Mouse (Mus musculus): ENCODE results near the gene Fbxw10.

Fbxw10 gene

DNA sequence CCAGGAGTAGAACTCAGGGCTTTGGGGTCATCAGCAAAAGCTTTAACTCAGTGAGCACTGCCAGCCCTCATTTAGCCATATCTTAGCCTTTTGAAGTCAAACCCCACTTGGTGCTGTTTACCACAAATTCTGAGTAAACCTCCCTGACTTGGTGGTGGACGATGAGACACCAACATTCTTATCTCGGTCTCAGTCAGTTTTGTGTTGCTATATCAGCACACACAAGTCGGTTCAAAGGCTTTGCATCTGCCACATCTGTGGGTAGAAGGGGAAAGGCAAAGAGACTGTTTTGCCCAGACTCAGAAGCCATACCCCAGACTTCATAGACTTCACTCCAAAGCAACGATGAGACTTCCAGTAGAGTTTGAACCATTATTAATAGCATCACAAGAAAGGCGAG is 2.3 kb upstream of the Fbxw10 start:
- no peak for DNase-seq (ENCODE audit: low read depth, low spot score)

DNA sequence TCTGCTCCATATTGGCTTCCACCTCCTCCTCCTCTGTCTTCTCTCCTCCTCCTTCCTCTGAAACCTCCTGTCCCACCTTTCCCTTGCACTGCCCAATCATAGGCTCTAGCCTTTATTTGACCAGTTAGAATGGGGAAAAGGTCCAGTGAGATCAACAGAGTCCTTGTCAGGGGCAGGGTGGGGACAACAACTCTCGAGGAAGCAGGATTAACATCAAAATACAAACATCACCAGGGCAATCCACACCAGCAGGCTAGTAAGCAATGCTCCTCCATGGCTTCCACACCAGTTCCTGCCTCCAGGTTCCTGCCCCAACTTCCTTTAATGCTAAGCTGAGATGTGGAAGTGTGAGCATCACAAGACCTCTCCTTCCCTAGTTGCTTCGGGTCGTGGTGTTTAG is 1.1 kb upstream of the Fbxw10 start:
- no peak for DNase-seq (ENCODE audit: low read depth, low spot score)

DNA sequence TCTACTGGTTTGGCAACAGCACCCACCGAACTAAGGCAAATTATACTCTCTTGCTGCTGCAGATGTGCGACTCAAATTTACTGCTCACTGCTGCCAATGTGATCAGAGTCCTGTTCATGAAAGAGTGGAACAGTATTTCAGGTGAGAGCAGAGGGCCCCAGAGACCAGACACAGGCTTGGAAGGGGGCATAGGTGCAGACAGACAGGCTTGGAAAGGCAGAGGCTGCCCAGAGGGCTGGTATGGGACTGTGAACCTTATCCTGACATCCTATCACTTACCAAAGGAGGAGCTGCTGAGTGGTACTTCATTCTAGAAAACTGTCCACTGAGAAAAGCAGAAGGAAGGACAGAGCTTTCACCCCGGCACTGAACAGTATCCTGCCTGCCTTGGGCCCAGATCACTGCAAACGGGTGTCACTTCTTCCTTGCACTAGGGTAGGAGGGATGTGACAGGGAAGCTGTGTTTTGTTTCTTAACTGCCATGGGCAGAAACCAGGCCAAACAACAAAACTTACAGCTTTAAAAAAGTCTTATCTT is 854 bp downstream of the Fbxw10 start:
- peak; percentile 4 for DNase-seq (ENCODE audit: low read depth, low spot score)

DNA sequence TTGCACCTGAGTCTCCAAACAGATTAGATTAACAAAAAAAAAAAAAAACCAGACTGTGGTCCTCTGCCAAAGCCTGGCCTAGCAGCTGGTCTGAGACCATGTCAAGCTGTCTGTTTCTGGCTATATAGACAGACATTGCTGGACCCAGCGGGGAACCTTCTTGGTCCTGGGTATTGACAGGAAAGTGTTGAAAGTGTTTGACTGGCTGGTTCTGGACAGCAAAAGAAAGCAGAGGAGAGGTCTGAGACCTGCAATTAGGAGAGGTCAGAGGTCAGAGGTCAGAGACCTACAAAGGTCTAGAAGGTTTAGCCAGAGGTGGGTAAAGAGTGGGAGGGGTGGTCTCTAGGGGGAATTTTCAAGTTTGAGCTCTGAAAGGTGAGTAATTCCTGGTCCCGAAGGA is 1.4 kb downstream of the Fbxw10 start:
- DNase-seq (ENCODE audit: low read depth, low spot score), result no peak

DNA sequence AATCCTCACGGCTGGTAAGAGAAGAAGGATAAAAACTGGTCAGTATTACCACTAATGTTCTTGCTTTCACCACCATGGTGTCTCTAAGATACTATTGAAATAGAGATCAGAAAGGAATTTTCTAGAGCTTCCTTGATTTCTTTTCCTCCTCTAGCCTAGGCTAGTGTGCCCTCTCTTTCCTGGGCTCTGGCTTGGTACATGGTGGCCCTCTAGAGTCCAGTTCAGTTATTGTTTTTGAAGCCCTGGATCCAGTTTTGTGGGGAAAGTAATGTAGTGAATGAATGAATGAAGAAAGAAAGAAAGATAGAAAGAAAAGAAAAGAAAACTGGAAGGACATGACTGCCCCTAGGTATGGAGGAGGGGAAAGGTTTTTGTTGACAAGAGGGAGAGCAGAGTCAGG is 4.3 kb downstream of the Fbxw10 start:
- DNase-seq (ENCODE audit: low read depth, low spot score), result no peak

DNA sequence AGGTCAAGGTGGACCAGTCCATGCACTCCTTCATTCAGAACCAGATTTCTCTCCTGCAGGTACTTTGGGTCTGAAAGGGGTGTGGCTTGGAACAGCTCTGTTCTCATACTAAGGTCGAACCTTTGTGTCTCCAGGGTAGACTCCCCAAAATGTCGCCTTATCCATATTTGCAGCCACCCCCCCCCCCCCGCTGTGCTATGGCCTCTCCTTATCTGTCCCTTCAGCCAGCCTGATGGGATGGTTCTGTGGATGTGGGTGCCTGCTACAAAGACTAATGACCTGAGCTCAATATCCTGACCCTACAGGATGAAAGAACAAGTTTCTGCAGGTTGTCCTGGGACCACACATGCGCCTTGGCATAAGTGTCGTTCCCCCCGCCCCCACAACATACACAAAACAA is 6.5 kb downstream of the Fbxw10 start:
- DNase-seq (ENCODE audit: low read depth, low spot score), result no peak

DNA sequence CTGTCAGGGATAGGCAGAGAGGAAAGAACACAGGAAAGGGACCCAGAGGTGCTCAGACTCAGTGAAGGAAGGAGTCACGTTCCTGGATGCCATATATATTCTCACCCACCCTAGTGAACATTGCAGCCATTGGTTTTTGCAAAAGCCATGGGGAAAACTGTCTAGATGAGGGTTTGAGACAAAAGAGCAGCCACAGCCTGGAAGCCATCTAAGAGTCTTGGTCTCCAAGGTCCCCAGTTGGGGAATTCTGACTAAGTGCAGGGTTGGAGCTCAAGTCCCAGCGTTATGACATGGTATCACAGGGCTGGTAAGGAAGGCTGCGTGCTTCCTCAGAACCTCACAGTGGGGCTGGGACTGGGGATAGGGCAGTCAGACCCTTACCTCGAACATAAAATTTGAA is 18.7 kb downstream of the Fbxw10 start:
- DNase-seq (ENCODE audit: low read depth, low spot score), result no peak

DNA sequence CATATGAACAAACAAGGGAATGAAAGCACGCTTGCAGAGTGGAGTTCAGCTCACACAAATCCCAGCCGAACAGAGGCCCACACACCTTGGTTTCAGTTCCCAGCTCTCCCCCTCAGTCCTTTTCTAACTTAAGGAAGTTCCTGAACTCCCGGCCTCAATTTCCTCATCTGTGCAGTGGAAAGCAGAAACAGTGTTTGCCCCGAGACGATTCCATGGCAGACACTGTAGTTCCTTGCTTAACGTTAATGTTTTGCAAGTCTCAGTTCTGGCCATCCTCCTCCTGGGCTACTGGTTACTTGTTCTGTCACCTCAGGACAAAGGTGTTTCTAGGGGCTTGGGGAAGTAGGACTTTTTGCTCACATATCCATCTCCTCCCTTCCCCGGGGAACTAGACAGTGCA is 19.8 kb downstream of the Fbxw10 start:
- DNase-seq (ENCODE audit: low read depth, low spot score), result no peak

DNA sequence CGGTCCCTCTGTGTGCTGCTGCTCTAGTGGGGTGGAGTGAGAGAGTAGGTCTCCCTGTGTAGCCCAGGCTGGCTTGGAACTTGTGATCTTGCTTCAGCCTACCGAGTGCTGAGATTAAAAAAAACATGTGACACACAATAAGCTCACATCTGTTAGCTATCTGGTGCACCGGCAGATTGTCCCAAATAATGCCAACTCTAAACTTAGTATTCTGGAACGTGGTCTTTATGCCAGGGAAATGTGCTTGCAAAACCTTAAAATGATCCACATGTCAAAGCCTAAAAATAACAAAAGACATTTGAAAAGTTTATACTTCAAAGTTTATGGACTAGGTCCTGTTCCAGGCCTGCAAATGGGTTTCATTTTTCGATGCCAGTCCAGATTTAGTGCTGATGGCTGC is 22.3 kb downstream of the Fbxw10 start:
- DNase-seq (ENCODE audit: low read depth, low spot score), result no peak

DNA sequence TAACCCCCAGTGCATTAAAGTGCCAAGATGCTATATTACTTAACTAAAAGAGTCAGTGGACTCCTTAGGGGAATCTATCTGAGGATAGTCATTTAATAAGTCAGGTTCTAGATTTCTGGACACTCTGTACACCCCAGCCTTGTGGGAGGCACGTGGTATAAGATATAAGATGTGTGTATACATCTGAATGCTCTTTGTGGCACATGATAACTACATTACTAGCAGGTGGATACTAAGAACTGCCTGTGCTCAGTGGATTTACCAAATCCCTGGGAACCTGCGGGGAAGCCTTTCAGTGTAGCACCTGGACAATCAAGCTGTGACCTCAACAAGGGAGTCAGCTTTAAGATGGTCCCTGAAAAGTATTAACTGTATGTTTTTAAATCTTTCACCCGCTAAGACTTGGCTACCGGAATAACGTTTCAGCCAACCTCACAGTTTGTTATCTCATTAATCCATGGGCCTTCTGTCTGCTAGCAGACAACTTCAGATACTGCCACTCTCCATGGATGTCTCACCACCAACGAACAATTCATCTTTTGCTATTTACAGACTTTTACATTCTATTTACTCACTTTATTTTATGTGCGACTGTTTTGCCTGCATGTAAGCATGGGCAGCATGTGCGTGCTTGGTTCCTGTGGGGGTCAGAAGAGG is 23.0 kb downstream of the Fbxw10 start:
- no peak for DNase-seq (ENCODE audit: low read depth, low spot score)

DNA sequence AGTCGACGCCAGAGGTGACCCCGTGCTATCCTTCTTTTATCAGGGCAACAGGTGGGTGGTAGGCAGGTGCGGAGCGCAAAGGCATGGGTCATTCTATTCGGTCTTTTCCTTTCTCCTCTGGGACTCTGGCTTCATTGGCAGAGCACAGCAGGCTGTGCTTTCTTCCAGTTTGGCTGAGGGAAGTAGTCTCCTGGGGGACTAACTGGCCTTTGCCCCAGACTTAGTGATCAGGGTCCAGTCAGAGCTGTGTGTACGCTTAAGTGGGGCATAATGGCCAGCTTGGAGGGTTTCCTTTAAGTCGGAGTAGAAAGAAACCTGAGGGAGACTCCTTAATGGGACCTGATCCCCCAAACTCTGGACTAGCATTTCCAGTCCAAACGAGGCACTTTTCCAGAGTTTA is 26.6 kb downstream of the Fbxw10 start:
- DNase-seq (ENCODE audit: low read depth, low spot score), result no peak

DNA sequence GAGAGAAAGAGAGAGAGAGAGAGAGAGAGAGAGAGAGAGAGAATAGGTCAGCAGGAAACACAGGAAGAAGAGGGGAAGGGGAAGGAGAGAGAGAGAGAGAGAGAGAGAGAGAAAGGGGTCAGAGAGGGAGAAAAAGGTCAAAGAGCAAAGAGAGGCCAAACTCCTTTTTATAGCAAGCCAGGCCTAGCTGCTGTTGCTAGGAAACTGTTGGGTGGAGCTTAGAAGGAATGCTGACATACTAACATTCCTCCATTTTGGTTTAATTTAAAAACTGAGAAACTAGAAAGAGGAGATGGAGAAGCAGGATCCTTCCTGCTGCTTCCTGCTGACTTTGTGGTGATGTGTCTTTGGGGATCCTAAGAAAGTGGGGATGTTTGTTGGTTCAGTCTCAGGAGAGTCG is 28.8 kb downstream of the Fbxw10 start:
- peak; percentile 26 for DNase-seq (ENCODE audit: low read depth, low spot score)

DNA sequence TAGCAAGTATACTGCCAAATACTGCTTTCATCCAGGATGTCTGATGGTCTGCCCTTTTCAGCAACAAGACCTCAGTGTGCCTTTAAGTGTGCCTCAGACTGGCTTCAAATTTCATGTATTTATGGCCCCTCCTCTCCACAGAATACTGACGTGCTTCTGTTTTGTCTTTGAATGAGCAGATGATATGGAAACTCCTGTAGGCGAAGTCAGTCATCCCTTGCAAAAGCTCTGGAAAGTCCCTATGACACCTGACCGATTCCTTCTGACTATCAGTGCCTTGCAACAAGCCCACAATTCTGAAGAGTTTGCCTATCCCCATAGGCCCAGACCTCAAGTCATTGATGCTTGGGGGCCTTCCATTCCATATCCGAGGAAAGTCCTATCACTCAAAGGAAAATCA is 29.6 kb downstream of the Fbxw10 start:
- peak; percentile 65 for DNase-seq (ENCODE audit: low read depth, low spot score)

DNA sequence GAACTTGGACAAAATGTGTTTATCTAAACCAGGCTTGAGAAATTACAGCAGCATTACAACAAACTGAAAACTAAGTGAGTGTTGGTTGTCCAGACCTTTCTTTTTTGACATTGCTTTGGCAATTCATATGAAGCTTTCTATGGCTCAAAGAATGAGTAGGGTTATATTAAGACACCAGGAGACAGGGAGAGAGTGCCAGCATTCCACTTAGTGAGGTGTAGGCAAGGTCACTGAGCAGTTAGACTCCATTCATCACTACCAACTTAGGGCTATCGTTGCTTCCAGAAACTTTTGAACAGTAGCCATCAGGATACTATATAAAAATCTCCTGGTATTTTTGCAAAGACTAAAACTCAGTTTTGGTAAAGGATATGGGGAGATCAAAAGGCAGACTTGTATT is 30.5 kb downstream of the Fbxw10 start:
- no peak for DNase-seq (ENCODE audit: low read depth, low spot score)

DNA sequence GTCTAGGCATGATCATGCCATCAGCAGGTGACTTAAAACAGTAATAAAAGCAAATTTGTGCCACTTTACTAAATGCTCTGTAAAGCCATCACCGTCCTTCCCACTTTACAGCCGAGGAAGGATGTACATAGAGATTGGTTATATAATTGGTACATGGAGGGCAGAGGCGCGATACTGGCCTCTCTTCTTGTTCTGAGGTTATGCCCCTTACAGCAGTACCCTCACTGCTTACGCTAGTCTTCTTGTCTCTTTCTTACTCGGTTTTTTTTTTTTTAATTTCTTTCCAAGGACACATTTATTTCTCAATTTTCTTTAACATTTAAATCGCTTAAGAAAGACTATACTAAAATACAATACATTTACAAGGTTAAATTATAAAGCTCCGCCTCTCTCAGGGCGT is 31.9 kb downstream of the Fbxw10 start:
- no peak for DNase-seq (ENCODE audit: low read depth, low spot score)

DNA sequence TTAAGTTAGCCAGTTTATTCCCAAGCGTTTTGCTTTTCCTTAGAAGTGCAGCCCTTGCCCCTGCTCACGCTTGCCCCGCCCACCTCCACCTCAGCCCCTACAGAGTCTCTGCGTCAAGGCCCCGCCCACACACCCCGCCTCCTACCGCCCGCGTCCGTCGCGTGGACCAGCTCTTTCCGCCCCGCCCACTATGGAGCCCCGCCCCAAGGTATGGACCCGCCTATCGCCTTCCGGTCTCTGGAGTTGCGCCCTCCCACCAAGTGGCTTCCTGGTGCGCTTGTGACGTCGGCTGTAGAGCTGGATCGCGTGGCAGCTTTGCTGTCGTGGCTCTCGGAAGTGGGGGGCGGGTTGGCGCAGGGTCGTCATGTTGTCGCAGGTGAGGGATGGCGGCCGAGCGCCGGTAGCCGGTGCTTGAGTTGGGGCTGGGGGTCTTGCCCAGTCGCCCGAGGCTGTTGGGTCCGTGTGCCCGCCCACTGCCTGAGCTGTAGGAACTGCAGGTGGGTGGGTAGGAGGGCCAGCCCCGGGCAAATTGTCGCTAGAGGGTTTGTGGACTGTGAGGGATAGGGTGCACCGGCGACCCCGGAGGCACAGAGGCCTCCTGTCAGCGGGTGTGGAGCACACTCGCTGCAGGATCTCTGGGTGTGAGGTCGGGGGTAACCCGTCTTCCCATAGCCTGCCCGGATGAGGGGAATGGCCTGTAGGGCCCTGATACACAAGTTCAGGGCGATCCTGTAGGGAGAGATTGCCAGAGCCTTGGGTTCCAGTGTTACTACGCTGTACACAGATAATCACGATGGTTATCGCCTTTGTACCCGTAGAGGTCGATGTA is 32.6 kb downstream of the Fbxw10 start, which contains the start of gene Tvp23b:
Tvp23b (plus strand) TSS at position 236 of the 829 bp plus-strand sequence.
- DNase-seq (ENCODE audit: low read depth, low spot score), result peak; percentile 100

DNA sequence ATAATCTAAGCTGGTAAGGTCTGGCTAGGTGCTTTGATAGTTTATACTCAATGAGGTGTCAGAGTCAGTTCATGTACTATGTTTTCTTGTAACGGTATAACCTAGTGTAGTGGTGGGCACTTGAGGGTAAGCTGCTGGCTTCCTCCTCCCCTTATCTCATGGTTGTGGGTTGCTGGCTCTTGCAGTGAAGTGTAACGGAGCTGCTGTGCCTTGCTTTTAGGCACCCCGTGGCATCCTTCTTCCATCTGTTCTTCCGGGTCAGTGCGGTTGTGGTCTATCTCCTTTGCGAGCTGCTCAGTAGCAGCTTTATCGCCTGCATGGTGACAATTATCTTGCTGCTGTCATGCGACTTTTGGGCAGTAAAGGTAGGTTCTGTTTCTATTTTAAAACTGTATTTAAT is 36.5 kb downstream of the Fbxw10 start:
- DNase-seq (ENCODE audit: low read depth, low spot score), result no peak

DNA sequence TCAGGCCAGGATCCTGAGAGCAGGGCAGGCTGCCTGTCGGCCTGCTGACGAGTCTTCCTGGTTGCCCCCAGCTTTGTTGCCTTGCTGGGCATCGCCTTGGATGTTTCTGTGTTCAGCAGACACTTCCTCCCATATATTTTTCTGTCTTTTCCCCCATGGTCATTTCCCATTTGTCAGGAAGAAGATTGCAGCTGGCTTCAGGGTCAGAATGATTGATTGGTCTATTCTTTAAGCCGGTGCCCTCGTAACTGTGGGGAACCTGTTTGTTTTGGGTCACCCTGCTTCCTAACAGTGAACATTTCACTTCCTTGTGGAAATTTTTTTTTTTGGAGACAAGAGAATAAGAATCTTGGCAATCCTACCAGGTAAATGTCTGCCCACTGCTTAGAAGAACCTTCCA is 38.5 kb downstream of the Fbxw10 start:
- DNase-seq (ENCODE audit: low read depth, low spot score), result no peak

DNA sequence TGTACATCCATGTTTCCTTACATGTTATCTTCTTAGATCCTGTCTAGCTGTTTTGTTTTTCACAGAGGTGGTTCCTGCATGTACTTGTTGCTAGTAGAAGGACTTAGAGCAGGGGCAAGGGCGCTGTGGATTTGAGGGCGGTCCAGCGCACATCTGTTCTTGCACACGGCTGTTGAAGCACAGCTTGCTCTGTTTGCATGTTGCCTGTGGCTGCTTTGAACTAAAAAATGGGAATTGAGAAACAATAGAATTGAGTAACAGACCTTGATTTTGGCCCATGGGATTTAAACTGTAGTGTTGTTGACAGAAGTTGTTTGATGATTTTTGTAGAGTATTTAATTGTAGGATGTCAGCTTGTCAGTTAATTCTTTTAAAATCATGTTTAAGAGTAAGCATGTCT is 43.9 kb downstream of the Fbxw10 start:
- no peak for DNase-seq (ENCODE audit: low read depth, low spot score)

DNA sequence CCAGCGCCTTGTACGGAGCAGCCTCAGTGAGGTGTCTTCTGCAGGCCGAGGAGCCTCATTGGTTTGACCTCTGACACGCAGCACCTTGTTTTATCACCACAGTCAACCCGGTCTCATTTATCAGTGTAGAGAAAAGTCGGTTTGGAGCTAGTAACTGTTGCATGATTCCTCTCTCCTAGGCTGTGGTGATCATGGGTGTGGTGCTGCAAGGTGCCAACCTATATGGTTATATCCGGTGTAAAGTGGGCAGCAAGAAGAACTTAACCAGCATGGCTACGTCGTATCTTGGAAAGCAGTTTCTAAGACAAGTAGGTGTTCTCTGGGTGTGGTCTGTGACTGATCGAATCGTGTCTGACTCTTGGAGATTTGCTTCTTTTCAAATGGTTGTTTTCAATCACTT is 44.9 kb downstream of the Fbxw10 start:
- DNase-seq (ENCODE audit: low read depth, low spot score), result no peak

DNA sequence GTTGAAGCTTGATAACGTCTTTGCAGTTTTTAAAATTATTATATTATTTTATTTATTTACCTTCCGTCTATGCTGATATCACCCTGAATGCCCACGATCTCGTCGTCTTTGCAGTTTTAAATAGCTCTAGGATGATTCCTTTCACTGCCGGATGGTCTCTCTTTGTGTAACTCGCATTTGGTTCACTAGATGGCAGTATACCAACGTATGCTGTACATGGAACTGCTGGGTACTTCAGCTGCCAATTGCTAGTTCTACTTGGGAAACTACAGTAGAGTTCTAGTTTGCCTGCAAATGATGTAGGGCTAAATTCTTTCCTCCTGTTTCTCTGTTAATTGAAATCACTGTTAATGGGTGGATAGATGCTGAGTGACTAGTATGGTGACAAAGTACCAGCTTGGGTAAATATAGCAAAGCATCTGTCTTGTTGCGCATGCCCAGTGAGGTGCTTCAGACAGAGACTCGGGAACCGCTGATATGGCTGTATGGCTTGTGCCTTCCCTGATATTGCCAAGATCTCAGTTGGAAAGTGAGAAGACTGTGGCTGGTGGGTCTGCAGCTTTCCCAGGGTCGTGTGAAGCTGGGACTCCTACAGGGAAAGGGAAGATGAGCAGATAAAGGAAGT is 54.9 kb downstream of the Fbxw10 start:
- DNase-seq (ENCODE audit: low read depth, low spot score), result peak; percentile 77

DNA sequence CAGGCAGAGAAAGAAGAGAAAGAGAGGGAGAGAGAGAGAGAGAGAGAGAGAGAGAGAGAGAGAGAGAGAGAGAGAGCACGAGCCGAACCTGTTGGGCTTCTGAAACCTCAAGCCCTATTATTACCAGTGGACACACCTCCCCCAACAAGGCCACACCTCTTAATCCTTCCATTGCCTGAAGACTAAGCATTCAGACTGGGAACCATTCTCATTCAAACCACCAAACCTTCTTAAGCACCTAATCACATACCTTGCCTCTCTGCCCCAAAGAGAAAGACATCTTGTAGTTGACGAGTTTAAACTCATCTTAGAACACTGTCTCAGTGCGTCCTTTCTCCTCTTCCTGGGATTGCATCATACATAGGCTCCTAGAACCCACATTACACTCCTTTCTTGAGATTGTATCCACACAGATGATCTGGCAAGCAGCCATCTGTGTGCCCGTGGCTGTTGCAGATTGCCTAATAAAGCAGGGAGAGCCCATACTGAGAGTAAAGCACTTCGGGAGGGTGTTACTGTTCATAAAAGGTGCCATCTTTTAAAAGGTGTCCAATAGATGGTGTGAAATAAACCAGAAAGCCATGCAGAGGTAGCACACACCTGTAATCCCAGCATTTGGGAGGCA is 57.1 kb downstream of the Fbxw10 start:
- DNase-seq (ENCODE audit: low read depth, low spot score), result no peak

Measured in CD4-positive, CD25-positive, alpha-beta regulatory T cell, adult 2 months (primary cell).